Mouse (Mus musculus) retina, adult 2 months (tissue): ENCODE measurements around the gene Atg2b.
A peak's percentile ranks its signal among the peaks of the same experiment; 100 is the strongest.

Experiments used
- DNase-seq: peaks from one replicate; pipeline ENCODE4 v3.0.0-alpha.2; 2012; ENCODE audit warnings: low read depth, low spot score

Gene Atg2b

DNA sequence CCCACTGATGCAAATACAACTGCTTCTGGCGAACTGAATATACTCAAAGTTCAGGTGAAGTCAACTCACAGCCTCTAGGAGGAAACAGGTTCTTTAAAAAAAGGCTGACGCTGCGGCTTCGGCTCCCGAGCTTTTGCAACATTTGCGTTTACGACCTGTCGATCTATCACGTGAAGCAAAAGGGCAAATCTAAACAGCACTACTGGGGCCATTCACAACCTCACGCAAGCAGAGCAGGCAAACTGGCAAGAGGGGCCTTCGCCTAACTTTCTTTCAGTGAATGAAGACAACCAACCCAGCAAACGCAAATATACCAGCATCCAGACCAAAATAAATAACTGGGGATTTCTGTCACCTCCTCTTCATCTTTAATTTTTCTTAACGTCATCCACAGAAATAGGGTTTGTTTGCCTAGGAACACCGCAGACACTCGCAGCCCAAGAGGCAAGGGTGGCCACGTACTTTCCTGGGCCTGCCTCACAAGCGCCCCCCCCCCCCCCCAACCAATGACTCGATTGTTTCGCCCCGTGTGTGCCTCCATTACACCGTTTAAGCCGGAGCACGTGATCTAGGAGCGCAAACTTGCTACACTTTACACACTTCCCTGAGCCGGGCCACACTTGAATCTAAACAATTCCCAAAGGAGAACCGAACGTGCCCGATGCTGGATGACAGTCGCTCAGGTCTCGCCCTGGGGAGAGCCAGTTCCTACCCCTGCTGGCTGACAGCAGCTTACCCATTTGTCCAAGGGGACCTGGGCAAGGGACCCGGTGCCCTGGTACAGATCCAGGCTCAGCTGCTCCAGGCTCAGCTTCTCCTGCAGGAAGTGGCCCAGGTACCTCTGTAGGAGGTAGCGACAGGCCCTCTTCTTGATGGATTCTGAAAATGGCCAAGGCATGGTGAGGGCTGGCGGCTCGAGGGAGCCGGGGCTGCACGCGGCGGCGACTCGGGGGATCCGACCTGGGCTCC lies 794 bp downstream of the Atg2b start, which contains the start of gene Gskip:
Gskip (plus strand) TSS at position 897 of the 969 bp plus-strand sequence.
- DNase-seq, result no peak

DNA sequence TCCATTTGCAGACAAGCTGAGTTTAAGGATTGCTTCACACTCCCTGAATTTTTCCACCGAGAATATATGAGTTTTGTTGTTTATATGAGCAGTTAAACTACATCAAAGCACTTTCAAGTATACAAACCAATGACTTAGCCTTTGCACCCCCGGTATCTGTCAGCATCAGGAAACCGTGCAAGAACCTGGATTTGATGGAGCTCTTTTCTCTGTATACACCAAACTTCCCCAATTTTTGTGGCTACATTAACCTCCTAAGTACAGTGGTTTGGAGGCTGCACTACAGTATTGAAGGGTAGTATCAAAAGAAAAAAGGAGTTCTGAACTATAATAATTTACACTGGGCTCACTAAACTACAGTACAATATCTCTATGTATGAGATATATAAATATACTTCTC lies 6.2 kb downstream of the Atg2b start:
- DNase-seq, result no peak

DNA sequence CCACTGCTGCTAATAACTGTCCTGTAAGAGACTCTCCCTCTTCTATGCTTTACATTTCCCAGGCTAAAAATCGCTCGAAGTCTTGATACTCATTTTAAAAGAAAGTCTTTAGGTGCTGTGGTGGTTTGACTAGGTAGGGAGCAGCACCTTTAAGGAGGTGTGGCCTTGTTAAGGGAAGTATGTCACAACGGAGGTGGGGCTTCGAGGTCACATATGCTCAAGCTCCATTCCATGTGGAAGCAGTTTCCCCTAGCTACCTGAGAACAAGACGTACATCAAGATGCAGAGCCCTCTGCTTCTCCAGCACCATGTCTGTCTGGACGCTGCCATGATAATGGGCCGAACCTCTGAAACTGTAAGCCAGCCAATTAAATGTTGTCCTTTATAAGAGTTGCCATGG lies 6.8 kb downstream of the Atg2b start:
- no peak for DNase-seq

DNA sequence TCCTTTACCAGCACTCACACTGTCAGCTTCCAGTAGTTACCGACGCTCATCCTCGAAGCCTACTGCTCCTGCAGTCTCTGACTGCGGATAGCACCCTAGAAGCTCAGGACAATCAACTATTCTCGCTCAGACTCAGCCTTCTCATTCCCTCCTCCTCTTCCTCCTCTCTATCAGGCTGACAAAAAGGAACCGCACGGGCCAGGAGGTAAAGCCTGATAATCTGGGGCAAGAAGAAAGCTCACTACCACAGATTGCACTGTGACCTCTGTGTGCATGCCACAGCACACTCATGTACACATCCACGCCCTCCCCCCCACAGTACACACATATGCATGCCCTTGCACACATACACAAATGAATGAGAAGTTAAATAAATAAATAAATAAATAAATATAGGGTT lies 8.7 kb downstream of the Atg2b start:
- DNase-seq, result no peak

DNA sequence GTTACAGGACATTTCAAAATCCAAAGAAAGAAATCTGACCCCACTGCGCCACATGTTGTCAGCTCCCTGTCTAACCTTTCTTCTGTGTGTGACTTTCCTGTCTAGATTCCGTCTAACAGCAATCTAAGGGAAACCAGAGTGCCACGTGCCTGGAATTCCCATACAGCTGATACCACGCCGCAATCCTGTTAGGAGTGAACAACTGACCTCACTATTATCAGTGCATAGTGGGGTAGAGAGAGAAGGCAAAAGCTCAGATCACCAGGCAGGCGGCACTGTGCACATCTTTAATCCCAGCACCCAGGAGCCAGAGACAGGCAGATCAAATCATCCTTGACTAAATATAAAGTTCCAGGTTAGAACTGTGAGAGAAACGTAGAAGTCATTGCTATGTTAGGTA lies 29.2 kb downstream of the Atg2b start:
- no peak for DNase-seq

DNA sequence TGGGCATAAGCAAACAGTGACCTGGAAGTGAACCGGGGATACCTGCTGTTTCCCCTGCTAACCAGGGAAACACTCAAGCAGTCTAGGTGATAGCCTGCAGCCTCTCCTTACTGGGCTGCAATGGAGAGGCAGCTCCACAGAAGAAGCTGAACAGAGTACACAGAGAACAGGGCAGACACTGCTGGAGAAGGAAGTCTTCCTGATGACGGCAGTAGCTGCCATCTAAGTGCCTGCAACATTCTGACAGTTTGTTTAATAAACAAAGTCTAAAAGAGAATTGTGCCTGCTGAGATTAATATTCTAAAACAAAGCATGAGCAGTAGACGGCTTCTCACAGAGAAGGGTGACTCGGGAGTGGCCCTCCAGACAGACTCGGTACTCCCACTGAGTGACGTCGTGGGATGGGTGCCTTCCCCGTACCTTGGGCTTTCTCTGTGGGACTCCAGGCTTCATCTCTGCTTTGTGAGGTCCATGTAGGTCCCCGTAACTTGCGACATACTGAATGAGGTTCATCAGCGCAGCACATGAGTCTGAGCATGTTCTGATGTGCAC lies 42.2 kb downstream of the Atg2b start:
- DNase-seq, result no peak

GRCm38 (mm10) chr12:105637554-105637953 lies 47.5 kb downstream of the Atg2b start:
- no peak for DNase-seq

DNA sequence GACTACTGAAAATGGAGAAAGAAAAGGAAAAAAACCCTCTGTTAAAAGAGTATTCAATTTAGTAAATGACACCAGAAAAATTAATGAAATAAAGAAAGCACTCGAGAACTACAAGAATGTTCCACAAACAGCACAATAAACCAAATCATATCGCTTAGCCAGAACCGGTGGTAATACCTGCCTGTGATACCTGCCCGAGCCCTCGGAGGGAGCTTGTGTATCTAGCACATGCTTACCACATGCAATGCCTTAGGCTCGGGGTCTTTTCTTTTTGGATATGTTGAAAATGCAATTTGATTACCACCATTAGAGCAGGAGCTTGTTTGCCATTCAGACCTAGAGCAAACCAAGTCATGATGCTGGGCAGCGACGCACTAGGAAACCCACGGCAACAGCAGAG lies 48.5 kb downstream of the Atg2b start:
- no peak for DNase-seq

GRCm38 (mm10) chr12:105634374-105635067 lies 50.5 kb downstream of the Atg2b start:
- no peak for DNase-seq

GRCm38 (mm10) chr12:105625798-105626197 lies 59.2 kb downstream of the Atg2b start:
- no peak for DNase-seq

- no peak for DNase-seq
Measured at GRCm38 (mm10) chr12:105622981-105623539, 62.0 kb downstream of the Atg2b start.

DNA sequence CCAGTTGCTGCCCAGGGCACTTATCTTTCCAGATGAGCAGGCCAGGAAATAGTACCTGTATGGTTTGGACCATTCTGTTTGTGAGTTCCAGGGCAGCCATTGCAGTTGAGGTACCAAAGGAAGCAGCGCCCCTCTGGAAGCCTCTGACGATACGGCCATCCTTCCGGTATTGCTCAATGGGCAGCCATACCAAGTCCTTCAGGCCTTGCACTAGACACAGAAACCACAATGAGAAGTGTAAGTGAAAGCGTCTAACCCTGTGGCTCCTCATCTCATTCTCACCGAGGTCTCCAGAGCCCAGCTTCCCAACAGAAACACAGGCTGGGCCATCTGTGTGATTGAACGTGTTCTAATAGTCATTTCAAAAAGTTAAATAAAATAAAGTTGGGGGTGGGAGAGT lies 63.0 kb downstream of the Atg2b start:
- no peak for DNase-seq

DNA sequence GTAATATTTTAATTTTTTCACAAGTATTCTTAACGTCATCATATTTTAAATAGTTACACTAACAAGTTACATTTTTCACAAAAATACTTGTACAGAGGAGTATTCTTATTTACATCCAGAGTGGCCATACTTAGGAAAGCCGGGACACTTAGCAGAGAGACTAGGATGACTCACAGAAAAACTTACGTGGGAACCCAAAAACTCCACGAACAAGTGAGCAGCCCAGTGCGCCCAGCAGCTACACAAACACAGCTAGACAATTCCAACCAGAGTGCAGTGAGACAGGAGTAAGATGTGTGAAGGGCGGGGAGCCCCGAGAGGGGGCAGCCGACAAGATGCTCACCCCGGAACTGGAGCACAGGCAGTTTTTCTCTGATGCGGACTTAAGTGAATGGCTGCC lies 71.5 kb downstream of the Atg2b start:
- DNase-seq, result no peak

GRCm38 (mm10) chr12:105611748-105612147 lies 73.3 kb downstream of the Atg2b start:
- DNase-seq, result peak; percentile 23

DNA sequence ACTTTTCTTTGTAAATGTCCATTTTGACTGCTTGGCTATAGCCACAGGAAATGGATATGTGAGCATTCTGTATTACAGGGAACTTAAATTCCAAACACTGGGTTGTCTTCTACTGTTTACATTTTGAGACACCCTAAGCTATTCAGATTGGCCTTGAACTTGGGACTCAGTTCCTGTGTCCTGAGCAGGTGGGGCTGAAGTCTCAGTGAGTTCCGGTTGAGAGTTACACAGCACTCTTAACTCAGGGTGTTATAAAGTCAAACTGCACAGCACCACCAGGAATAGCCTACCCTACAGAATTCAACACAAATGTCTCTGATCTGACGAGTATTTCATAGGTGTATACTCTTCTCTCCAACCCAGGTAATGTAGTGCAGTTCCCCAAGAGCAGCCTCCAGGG lies 74.0 kb downstream of the Atg2b start:
- DNase-seq, result no peak

- DNase-seq, result no peak
Measured at GRCm38 (mm10) chr12:105606881-105607280, 78.1 kb downstream of the Atg2b start.

- DNase-seq, result no peak
Measured at GRCm38 (mm10) chr12:105605212-105605611, 79.8 kb downstream of the Atg2b start.

DNA sequence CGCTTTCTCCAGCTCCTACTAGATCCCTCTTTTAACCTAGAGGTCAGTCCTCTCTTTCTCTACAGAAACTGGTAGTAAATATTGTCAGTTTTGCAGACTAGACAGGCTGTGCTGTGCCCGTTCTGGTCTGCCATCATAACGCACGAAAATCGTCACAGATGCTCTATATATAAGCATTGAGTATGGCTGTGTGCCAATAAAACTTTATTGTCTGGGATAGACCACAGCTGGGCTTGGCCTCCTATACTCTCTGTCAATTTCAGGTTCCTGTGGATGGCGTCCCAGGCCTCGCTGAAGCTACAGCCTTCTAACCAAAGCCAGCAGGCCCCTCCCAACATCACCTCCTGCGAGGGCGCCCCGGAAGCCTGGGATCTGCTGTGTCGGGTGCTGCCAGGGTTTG lies 81.1 kb downstream of the Atg2b start:
- no peak for DNase-seq

- no peak for DNase-seq
Measured at GRCm38 (mm10) chr12:105602581-105603210, 82.3 kb downstream of the Atg2b start, which contains the start of gene Bdkrb1. TSS of gene Bdkrb1 (plus strand) at chr12:105603085.

DNA sequence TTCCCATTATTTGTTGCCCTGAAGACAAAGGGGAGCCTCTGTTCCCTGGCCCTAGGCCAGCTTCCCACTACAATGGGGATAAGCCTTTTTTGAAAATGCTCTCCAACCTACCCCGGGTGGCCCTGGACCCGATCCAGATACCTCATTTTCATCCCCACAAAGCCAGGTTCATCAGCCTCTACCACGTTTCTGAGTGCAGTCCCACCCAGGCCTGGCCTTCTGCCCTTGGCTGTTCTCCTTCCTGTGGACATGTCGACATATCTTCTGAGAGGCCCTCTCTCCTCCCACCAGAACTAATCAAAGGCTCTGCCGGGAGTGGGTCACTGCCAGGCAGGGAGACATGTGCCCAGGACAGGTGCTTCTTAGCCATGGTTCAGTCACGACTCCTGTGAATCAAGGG lies 83.4 kb downstream of the Atg2b start:
- DNase-seq, result no peak

DNA sequence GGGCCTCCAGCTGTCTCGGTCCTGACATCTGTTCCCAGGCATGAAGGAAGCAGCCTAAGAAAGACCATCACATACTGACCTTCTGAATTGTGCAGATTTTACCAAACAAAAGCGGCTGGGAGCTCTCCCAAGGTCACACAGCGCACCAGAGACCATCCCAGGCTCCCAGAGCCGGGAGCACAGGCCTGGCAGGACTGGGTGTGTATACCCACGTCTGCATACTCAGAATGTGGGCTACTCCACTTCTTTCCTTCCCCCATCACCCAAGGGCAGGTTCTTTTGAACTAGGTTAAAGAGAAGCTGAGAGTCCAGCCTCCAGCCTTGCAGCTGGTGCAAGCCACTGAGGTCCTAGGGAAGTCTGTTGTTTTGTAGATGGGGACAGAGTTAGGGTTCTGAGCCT lies 85.9 kb downstream of the Atg2b start:
- DNase-seq, result no peak

DNA sequence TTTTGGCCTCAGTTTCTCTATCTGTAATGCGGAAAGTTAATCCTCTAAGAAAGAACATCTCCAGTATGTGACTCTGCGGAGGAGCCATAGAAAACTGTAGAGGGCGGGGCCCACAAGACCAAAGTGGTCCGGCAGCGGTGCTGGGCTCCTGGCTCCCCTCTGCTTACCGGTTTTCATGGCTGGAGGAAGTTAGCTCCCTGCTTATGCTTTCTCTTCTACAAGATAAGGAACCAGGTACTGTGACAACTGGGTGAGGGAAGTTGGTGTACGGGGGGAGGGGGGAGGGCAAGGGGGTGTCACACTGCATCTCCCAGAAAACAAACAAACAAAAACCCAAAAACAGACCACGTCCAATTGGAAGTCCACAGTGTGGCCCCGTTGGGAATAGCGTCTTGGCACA lies 86.5 kb downstream of the Atg2b start:
- DNase-seq, result no peak
